Mouse (Mus musculus): ENCODE data around the gene P3h4. TPM values are rescaled to one million over a fixed set of nuclear protein-coding genes. Genes with fewer than 3 reads are reported as not detected.

P3h4 gene
- total RNA-seq, 2 experiments from 2014 or later = 8.9 TPM

- DNase-seq (ENCODE audit: low spot score in 2 of 2) = no peak
These were observed 20.9 kb downstream of the P3h4 start for GRCm38 (mm10) chr11:100393733-100394132.

- no peak for DNase-seq (ENCODE audit: low spot score in 2 of 2)
These were observed 21.7 kb downstream of the P3h4 start for GRCm38 (mm10) chr11:100392958-100393357.

- no peak for DNase-seq (ENCODE audit: low spot score in 2 of 2)
These were observed 22.7 kb downstream of the P3h4 start for GRCm38 (mm10) chr11:100391884-100392345.

GRCm38 (mm10) chr11:100391081-100391883 lies 23.4 kb downstream of the P3h4 start:
- DNase-seq (ENCODE audit: low spot score in 2 of 2) = no peak

- no peak for DNase-seq (ENCODE audit: low spot score in 2 of 2)
These were observed 24.6 kb downstream of the P3h4 start for GRCm38 (mm10) chr11:100389931-100390445.

GRCm38 (mm10) chr11:100388588-100388987 lies 26.0 kb downstream of the P3h4 start:
- DNase-seq (ENCODE audit: low spot score in 2 of 2) = no peak

- DNase-seq (ENCODE audit: low spot score in 2 of 2) = no peak
These were observed 26.9 kb downstream of the P3h4 start for GRCm38 (mm10) chr11:100387589-100388375.

GRCm38 (mm10) chr11:100387111-100387510 lies 27.5 kb downstream of the P3h4 start:
- no peak for DNase-seq (ENCODE audit: low spot score in 2 of 2)

GRCm38 (mm10) chr11:100386586-100386985 lies 28.1 kb downstream of the P3h4 start:
- DNase-seq (ENCODE audit: low spot score in 2 of 2) = no peak

- no peak for DNase-seq (ENCODE audit: low spot score in 2 of 2)
These were observed 29.6 kb downstream of the P3h4 start for GRCm38 (mm10) chr11:100385016-100385415.

GRCm38 (mm10) chr11:100382682-100383081 lies 32.0 kb downstream of the P3h4 start:
- no peak for DNase-seq (ENCODE audit: low spot score in 2 of 2)

GRCm38 (mm10) chr11:100379311-100379710 lies 35.3 kb downstream of the P3h4 start:
- DNase-seq (ENCODE audit: low spot score in 2 of 2) = no peak

- DNase-seq (ENCODE audit: low spot score in 2 of 2) = no peak
These were observed 36.2 kb downstream of the P3h4 start for GRCm38 (mm10) chr11:100378446-100378845.

GRCm38 (mm10) chr11:100377989-100378388 lies 36.6 kb downstream of the P3h4 start:
- DNase-seq (ENCODE audit: low spot score in 2 of 2) = no peak

- DNase-seq (ENCODE audit: low spot score in 2 of 2) = no peak
These were observed 37.8 kb downstream of the P3h4 start for GRCm38 (mm10) chr11:100376746-100377389.

GRCm38 (mm10) chr11:100376005-100376404 lies 38.6 kb downstream of the P3h4 start:
- no peak for DNase-seq (ENCODE audit: low spot score in 2 of 2)

GRCm38 (mm10) chr11:100375127-100375526 lies 39.5 kb downstream of the P3h4 start:
- no peak for DNase-seq (ENCODE audit: low spot score in 2 of 2)

GRCm38 (mm10) chr11:100371981-100372558 lies 42.6 kb downstream of the P3h4 start:
- no peak for DNase-seq (ENCODE audit: low spot score in 2 of 2)

GRCm38 (mm10) chr11:100369822-100370221 lies 44.8 kb downstream of the P3h4 start:
- no peak for DNase-seq (ENCODE audit: low spot score in 2 of 2)

GRCm38 (mm10) chr11:100369145-100369544 lies 45.5 kb downstream of the P3h4 start:
- DNase-seq (ENCODE audit: low spot score in 2 of 2) = no peak

GRCm38 (mm10) chr11:100362979-100363562 lies 51.6 kb downstream of the P3h4 start:
- peak; percentile 58 to 68 for DNase-seq (ENCODE audit: low spot score in 2 of 2)
